Mouse (Mus musculus) lung, embryonic 15.5 days (tissue): ENCODE measurements at regions not wholly inside any gene's neighbourhood (a gene's known extent, or its start where the extent isn't known, plus 50 kb on each side); places are given as distances from the start of the nearest gene placed in this dataset.

Source experiments
- ATAC-seq: fragments of 200-750 bp; cut with Nextera tagmentation; 2 replicates; pipeline ENCODE4 v1.8.0; 2017; ENCODE audit warnings: moderate number of reproducible peaks, borderline replicate concordance; ENCODE audit not compliant: low FRiP score, low TSS enrichment; ENCODE audit errors: extremely low read depth
- H3K27ac ChIP-seq: fragments of 300-500 bp; sonication (generic); 2 replicates; pipeline ENCODE4 v1.5.1; 2015; ENCODE audit warnings: moderate library complexity, mild to moderate bottlenecking, inconsistent platforms
- H3K27me3 ChIP-seq: fragments of 300-500 bp; sonication (generic); 2 replicates; pipeline ENCODE4 v1.6.1; 2015; ENCODE audit warnings: inconsistent platforms
- H3K36me3 ChIP-seq: fragments of 300-500 bp; sonication (generic); 2 replicates; pipeline ENCODE4 v1.6.1; 2015; ENCODE audit warnings: inconsistent platforms
- H3K4me1 ChIP-seq: fragments of 300-500 bp; sonication (generic); 2 replicates; pipeline ENCODE4 v1.6.1; 2015; ENCODE audit warnings: inconsistent platforms
- H3K4me2 ChIP-seq: fragments of 300-500 bp; sonication (generic); 2 replicates; pipeline ENCODE4 v1.6.1; 2015; ENCODE audit warnings: inconsistent platforms, mild to moderate bottlenecking, moderate library complexity
- H3K4me3 ChIP-seq: fragments of 300-500 bp; sonication (generic); 2 replicates; pipeline ENCODE4 v1.5.1; 2015; ENCODE audit warnings: mild to moderate bottlenecking, inconsistent platforms
- H3K9ac ChIP-seq: fragments of 300-500 bp; sonication (generic); 2 replicates; pipeline ENCODE4 v1.6.1; 2015; ENCODE audit warnings: inconsistent platforms
- H3K9me3 ChIP-seq: fragments of 300-500 bp; sonication (generic); 2 replicates; pipeline ENCODE4 v1.6.1; 2016; ENCODE audit warnings: inconsistent platforms
- WGBS: fragments of 180-500 bp; shearing (Covaris S2); methylation state at CpG from one replicate; pipeline ENCODE4 v1.1.7; 2015; 5-methylcytosine and 5-hydroxymethylcytosine counted together

GRCm38 (mm10) chr17:45905596-45905995 lies 126.6 kb downstream of the Vegfa start:
- H3K4me2 ChIP-seq: no peak overlapping the region
- no peaks in the 10 kb centered on the region for H3K4me1 ChIP-seq
- 62% methylated on average over 7 of the region's 7 CpGs for WGBS
- H3K27me3 ChIP-seq: no peaks in the 10 kb centered on the region
- H3K4me3 ChIP-seq: no peak overlapping the region
- no peak overlapping the region for H3K27ac ChIP-seq
- no peak overlapping the region for H3K9ac ChIP-seq
- no peaks in the 10 kb centered on the region for H3K9me3 ChIP-seq
- no peaks in the 10 kb centered on the region for H3K36me3 ChIP-seq
- no peak for ATAC-seq

GRCm38 (mm10) chr17:45904251-45904650 lies 127.9 kb downstream of the Vegfa start:
- no peaks in the 10 kb centered on the region for H3K9me3 ChIP-seq
- H3K27ac ChIP-seq: no peak overlapping the region
- no peak overlapping the region for H3K9ac ChIP-seq
- H3K4me2 ChIP-seq: no peak overlapping the region
- H3K27me3 ChIP-seq: no peaks in the 10 kb centered on the region
- H3K4me3 ChIP-seq: no peak overlapping the region
- 67% methylated on average over 4 of the region's 4 CpGs for WGBS
- no peak for ATAC-seq
- H3K36me3 ChIP-seq: no peaks in the 10 kb centered on the region
- no peaks in the 10 kb centered on the region for H3K4me1 ChIP-seq

GRCm38 (mm10) chr17:45903294-45903693 lies 128.9 kb downstream of the Vegfa start:
- H3K4me2 ChIP-seq: no peak overlapping the region
- ATAC-seq: no peak

GRCm38 (mm10) chr17:45902668-45903067 lies 129.5 kb downstream of the Vegfa start:
- whole genome bisulfite sequencing: 89% methylated on average over 7 of the region's 7 CpGs
- Histone ChIP-seq H3K9me3 (no peaks in the 10 kb centered on the region), H3K4me3 (no peak overlapping the region), H3K4me1 (no peaks in the 10 kb centered on the region), H3K4me2 (no peak overlapping the region), H3K36me3 (no peaks in the 10 kb centered on the region), H3K27me3 (no peaks in the 10 kb centered on the region), H3K27ac (no peak overlapping the region), H3K9ac (no peak overlapping the region)
- no peak for ATAC-seq

More at GRCm38 (mm10) chr17:45903294-45903693, 128.9 kb downstream of the Vegfa start:
- no peaks in the 10 kb centered on the region for H3K36me3 ChIP-seq
- no peak overlapping the region for H3K9ac ChIP-seq
- H3K27ac ChIP-seq: no peak overlapping the region
- no peak overlapping the region for H3K4me3 ChIP-seq
- no peaks in the 10 kb centered on the region for H3K27me3 ChIP-seq
- no peaks in the 10 kb centered on the region for H3K4me1 ChIP-seq
- 82% methylated on average over 9 of the region's 9 CpGs for WGBS
- no peaks in the 10 kb centered on the region for H3K9me3 ChIP-seq

- 68% methylated on average over 4 of the region's 4 CpGs for WGBS
- no peak overlapping the region for H3K4me3 ChIP-seq
- H3K4me1 ChIP-seq: peaks cover 12% of the 10 kb centered on the region; the same call in 1 of the 2 replicates
- no peaks in the 10 kb centered on the region for H3K9me3 ChIP-seq
- no peaks in the 10 kb centered on the region for H3K36me3 ChIP-seq
- H3K9ac ChIP-seq: no peak overlapping the region
- no peak overlapping the region for H3K4me2 ChIP-seq
- 0 out of 2 replicates have a peak, but pooled peaks cover 2% of the 10 kb centered on the region for H3K27me3 ChIP-seq
- ATAC-seq: no peak
- no peak overlapping the region for H3K27ac ChIP-seq
Measured at GRCm38 (mm10) chr17:45896922-45897302, 135.3 kb downstream of the Vegfa start.

GRCm38 (mm10) chr17:45896142-45896921 lies 135.8 kb downstream of the Vegfa start:
- Histone ChIP-seq H3K9me3 (no peaks in the 10 kb centered on the region), H3K27me3 (0 out of 2 replicates have a peak, but pooled peaks cover 2% of the 10 kb centered on the region), H3K9ac (no peak overlapping the region), H3K4me1 (peaks cover 12% of the 10 kb centered on the region; the same call in 1 of the 2 replicates), H3K4me2 (no peak overlapping the region), H3K36me3 (no peaks in the 10 kb centered on the region), H3K4me3 (no peak overlapping the region), H3K27ac (no peak overlapping the region)
- ATAC-seq: peak; percentile 39; the same call in 1 of the 2 replicates
- WGBS: 47% methylated on average over 12 of the region's 12 CpGs

- 0 out of 2 replicates have a peak, but pooled peaks cover 7% of the 10 kb centered on the region for H3K27me3 ChIP-seq
- ATAC-seq: no peak
- H3K36me3 ChIP-seq: no peaks in the 10 kb centered on the region
- peaks cover 17% of the 10 kb centered on the region for H3K4me1 ChIP-seq
- H3K4me3 ChIP-seq: no peak overlapping the region
- no peak overlapping the region for H3K27ac ChIP-seq
- no peaks in the 10 kb centered on the region for H3K9me3 ChIP-seq
- no peak overlapping the region for H3K4me2 ChIP-seq
- H3K9ac ChIP-seq: no peak overlapping the region
- WGBS: 86% methylated on average over 5 of the region's 5 CpGs
Measured at GRCm38 (mm10) chr17:45894166-45894565, 138.0 kb downstream of the Vegfa start.

- H3K4me3 ChIP-seq: no peak overlapping the region
- 0 out of 2 replicates have a peak, but pooled peaks cover 7% of the 10 kb centered on the region for H3K27me3 ChIP-seq
- H3K36me3 ChIP-seq: no peaks in the 10 kb centered on the region
- no peak overlapping the region for H3K9ac ChIP-seq
- H3K27ac ChIP-seq: no peak overlapping the region
- 70% methylated on average over 6 of the region's 6 CpGs for WGBS
- H3K9me3 ChIP-seq: no peaks in the 10 kb centered on the region
- H3K4me1 ChIP-seq: peaks cover 17% of the 10 kb centered on the region
- no peak overlapping the region for H3K4me2 ChIP-seq
- ATAC-seq: no peak
Measured at GRCm38 (mm10) chr17:45893698-45894097, 138.5 kb downstream of the Vegfa start.

GRCm38 (mm10) chr17:45893094-45893493 lies 139.1 kb downstream of the Vegfa start:
- Histone ChIP-seq H3K27ac (no peak overlapping the region), H3K9ac (no peak overlapping the region), H3K9me3 (no peaks in the 10 kb centered on the region), H3K4me2 (no peak overlapping the region), H3K27me3 (0 out of 2 replicates have a peak, but pooled peaks cover 7% of the 10 kb centered on the region), H3K36me3 (no peaks in the 10 kb centered on the region), H3K4me1 (peaks cover 17% of the 10 kb centered on the region), H3K4me3 (no peak overlapping the region)
- 78% methylated on average over 7 of the region's 7 CpGs for WGBS
- ATAC-seq: no peak

GRCm38 (mm10) chr17:45889451-45889850 lies 142.7 kb downstream of the Vegfa start:
- Histone ChIP-seq H3K36me3 (no peaks in the 10 kb centered on the region), H3K27ac (no peak overlapping the region), H3K27me3 (0 out of 2 replicates have a peak, but pooled peaks cover 7% of the 10 kb centered on the region), H3K9ac (no peak overlapping the region), H3K9me3 (no peaks in the 10 kb centered on the region), H3K4me3 (no peak overlapping the region), H3K4me1 (peaks cover 29% of the 10 kb centered on the region), H3K4me2 (no peak overlapping the region)
- 38% methylated on average over 8 of the region's 8 CpGs for WGBS
- peak; percentile 10; the same call in 1 of the 2 replicates for ATAC-seq

GRCm38 (mm10) chr17:45889051-45889450 lies 143.1 kb downstream of the Vegfa start:
- no peak overlapping the region for H3K9ac ChIP-seq
- WGBS: 44% methylated on average over 7 of the region's 7 CpGs
- no peak for ATAC-seq

GRCm38 (mm10) chr17:45886420-45887049 lies 145.6 kb downstream of the Vegfa start:
- no peak overlapping the region for H3K4me3 ChIP-seq
- peak overlapping the region; percentile 39; the same call in 1 of the 2 replicates for H3K27ac ChIP-seq
- no peaks in the 10 kb centered on the region for H3K9me3 ChIP-seq
- 0 out of 2 replicates have a peak, but pooled peaks cover 5% of the 10 kb centered on the region for H3K27me3 ChIP-seq
- peak; percentile 19 for ATAC-seq
- no peak overlapping the region for H3K9ac ChIP-seq
- no peaks in the 10 kb centered on the region for H3K36me3 ChIP-seq
- H3K4me1 ChIP-seq: peaks cover 34% of the 10 kb centered on the region
- peak overlapping the region; percentile 35 for H3K4me2 ChIP-seq
- WGBS: 4% methylated on average over 17 of the region's 17 CpGs

More at GRCm38 (mm10) chr17:45889051-45889450, 143.1 kb downstream of the Vegfa start:
- Histone ChIP-seq H3K9me3 (no peaks in the 10 kb centered on the region), H3K4me3 (no peak overlapping the region), H3K27me3 (0 out of 2 replicates have a peak, but pooled peaks cover 7% of the 10 kb centered on the region), H3K4me2 (no peak overlapping the region), H3K4me1 (peaks cover 33% of the 10 kb centered on the region), H3K36me3 (no peaks in the 10 kb centered on the region), H3K27ac (no peak overlapping the region)
